Mouse (Mus musculus): ENCODE data around the gene Igsf10.

Igsf10 gene

DNA sequence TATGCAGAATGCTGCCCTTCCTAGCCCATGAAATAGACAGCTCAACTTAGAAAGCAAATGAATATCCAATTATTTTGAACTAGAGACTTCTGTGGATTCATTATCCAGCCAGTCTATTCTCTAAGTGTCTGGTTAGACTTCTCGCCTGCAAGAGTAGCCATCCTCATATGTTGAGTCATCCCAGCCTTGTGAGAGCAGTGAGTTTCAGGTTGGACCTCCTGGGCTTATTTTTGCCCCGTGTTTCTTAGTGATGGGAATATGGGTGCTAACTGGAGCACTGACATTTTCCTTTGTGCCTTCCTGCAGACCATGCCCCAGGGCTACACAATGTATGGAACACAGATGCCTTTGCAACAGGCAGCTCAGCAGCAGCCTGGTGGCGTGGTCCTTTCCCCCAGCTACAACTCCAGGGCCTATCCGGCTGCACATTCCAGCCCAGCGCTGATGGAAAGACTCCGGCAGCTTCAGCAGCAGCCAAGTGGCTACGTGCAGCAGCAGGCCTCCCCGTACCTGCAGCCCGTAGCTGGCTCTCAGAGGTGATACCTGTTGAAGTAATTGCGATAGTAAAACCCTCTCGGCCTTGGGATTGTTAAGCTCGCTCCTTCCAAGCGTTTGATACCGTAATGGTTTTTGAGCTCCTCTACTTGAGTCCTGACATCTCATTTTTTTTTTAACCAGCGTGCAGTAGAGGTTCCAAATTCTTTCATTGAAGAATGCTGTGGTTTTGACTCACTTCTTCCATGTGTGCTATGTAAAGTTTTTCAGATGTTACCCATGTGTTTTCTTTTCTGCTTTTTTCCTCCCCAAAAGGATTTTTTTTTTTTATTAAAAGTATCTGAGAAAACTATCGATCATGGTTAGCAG lies 48.3 kb downstream of the Igsf10 start:
- in situ Hi-C loops (cut with MboI; ENCODE audit: low pct_unique_long_range_greater_than_20kb in 1 of 2, low sequenced_read_pairs in 2 of 2, unreplicated experiment in 1 of 2): no loop called here

DNA sequence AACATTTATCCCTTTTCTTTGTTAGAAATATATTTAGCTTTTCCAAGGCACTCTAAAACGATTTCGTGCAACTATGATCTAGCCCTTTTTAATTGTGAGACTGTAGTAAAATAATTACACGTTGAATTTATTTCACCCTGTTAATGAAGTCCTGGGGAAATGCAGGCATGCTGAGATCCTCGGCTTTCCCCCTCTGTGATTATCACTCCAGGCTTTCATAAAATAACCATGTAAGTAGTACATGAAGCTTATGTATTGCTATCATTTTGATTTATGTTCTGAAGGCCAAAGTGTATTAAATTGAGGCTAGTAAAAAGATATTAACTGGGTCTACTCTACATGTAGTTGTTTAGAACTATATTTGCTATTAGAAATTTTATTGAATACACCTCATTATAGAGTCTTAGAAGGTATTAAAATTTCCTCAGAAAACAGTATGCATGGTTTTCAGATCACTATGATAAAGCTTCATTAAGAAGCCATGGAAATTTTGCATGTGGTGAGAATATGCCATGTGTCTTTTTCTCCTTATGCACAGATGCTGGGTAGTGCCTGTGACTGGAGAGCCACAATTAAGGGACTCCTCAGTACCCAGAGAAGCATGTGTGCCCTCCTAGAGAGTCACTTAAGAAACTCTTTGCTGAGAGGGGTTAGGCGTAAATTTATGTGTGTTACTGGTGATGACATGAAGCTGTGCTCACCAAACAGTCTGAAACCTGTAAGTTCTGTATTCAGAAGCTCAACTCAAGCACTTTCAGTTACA lies 50.6 kb downstream of the Igsf10 start:
- in situ Hi-C loops (cut with MboI; ENCODE audit: low pct_unique_long_range_greater_than_20kb in 1 of 2, low sequenced_read_pairs in 2 of 2, unreplicated experiment in 1 of 2): no loop called here

DNA sequence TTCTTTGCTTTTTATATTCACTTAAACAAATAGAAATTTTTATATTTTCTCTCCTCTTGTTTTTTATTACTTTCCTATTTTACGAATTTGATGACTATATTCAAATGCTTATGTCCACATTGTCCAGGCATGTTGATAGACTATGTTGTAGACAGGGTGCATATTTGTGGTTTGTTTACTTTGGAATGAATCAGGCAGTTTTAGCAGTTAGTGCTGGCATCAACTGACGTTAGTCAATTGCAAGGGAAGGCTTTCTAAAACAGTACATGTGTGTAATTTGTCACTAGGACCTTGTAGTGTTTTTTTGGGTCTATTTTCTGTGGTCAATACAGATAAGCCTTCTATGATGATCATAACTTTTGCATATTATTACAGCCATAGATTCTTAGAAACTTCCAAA lies 53.6 kb downstream of the Igsf10 start:
- in situ Hi-C loops (cut with MboI; ENCODE audit: low pct_unique_long_range_greater_than_20kb in 1 of 2, low sequenced_read_pairs in 2 of 2, unreplicated experiment in 1 of 2): no loop called here

DNA sequence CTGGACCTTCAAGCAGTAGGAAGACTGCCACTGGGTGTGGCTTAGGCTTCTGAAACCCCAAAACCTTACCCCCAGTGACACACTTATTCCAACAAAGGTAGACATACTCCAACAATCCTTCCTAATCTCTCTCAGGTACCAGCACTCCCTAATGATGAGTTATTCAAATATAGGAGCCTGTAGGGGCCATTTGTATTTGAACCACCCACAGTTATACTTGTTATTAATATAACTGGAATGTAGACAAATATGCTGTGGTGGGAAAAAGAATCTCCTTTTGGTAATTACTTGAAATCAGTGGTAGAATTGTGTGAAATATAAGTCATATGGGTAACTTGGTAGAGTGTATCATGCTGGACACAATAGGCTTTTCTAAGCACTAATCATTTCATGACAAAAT lies 65.6 kb downstream of the Igsf10 start:
- in situ Hi-C loops (cut with MboI; ENCODE audit: low pct_unique_long_range_greater_than_20kb in 1 of 2, low sequenced_read_pairs in 2 of 2, unreplicated experiment in 1 of 2): no loop called here

DNA sequence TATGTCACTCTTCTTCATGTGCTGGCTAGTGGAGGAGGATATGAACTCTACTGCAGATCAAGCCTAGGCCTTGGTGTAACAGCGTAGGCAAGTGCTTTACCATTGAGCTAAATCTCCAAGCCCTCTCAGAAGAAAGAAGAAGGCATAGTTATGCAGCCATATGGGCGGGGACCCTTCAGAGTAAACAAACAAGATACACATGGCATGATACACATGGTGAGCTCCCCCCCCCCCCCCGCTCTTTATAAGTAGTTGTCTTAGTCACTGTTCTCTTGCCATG lies 66.0 kb downstream of the Igsf10 start:
- in situ Hi-C loops (cut with MboI; ENCODE audit: low pct_unique_long_range_greater_than_20kb in 1 of 2, low sequenced_read_pairs in 2 of 2, unreplicated experiment in 1 of 2): no loop called here

DNA sequence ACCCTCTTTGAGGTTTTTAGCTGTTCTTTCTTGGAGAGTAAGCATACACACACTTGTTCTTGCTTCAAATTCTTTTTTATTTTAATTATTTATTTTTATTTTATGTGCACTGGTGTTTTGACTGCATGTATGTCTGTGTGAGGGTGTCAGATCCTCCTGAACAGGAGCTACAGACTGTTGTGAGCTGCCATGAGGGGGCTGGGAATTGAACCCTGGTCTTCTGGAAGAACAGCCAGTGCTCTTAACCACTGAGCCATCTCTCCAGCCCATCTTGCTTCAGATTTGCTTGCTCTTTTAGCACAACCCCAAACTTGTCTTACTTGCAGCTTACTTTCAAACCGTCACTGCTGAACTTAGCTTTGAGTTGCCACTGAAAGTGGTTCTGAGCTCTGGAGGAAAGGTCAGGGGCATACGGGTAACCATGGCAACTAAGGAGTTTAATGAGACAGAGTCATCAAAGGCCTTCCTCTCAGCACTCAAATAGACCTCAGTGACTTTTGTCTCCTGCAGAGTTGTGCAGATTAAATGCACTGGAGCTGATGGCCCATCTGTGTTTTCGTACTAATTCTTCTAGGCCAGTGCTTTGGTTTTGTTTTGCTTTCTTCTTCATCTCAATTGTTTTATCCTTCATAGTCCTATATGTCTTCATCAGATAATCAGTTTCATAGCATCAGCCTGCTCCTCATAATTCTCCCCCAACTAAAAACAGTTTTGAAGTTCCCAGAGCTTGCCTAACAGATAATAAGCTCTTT lies 66.5 kb downstream of the Igsf10 start:
- in situ Hi-C loops (cut with MboI; ENCODE audit: low pct_unique_long_range_greater_than_20kb in 1 of 2, low sequenced_read_pairs in 2 of 2, unreplicated experiment in 1 of 2): no loop called here

DNA sequence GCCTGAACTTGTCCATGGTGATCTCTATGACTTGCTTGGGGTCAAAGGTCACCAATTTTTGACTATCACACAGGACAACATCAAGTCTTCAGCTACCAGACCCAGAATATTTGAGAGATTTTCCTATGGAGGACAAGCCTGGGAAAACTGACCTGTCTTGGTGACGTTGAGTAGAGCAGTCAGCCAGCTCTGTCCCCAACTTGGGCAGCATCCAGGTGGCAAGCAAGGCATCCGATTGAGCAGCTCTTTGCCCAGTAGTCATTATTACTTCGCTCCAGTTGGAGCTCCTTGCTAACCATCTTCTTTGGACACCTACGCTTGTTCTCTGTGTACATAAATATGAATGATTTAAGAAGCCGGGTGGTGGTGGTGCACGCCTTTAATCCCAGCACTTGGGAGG lies 73.4 kb downstream of the Igsf10 start:
- in situ Hi-C loops (cut with MboI; ENCODE audit: low pct_unique_long_range_greater_than_20kb in 1 of 2, low sequenced_read_pairs in 2 of 2, unreplicated experiment in 1 of 2): no loop called here
